Mouse (Mus musculus): ENCODE data around the gene Yy1. TPM values are rescaled to one million over a fixed set of nuclear protein-coding genes. Genes with fewer than 3 reads are reported as not detected.

The Yy1 gene
- total RNA-seq, 2 experiments from 2014 or later, result 52.3 to 61.4 TPM

- no peak for ATAC-seq (replicated peaks; ENCODE audit: low FRiP score, low TSS enrichment, poor library complexity, severe bottlenecking)
These were observed 26.5 kb upstream of the Yy1 start for GRCm38 (mm10) chr12:108766316-108766715.

- no peak for ATAC-seq (replicated peaks; ENCODE audit: low FRiP score, low TSS enrichment, poor library complexity, severe bottlenecking)
These were observed 25.9 kb upstream of the Yy1 start for GRCm38 (mm10) chr12:108766866-108767265.

- no peak for ATAC-seq (replicated peaks; ENCODE audit: low FRiP score, low TSS enrichment, poor library complexity, severe bottlenecking)
These were observed 24.4 kb upstream of the Yy1 start for GRCm38 (mm10) chr12:108768196-108768854.

- ATAC-seq (replicated peaks; ENCODE audit: low FRiP score, low TSS enrichment, poor library complexity, severe bottlenecking), result peak; percentile 98
These were observed 12.5 kb upstream of the Yy1 start for GRCm38 (mm10) chr12:108780108-108780877.

GRCm38 (mm10) chr12:108785161-108785560, 7.6 kb upstream of the Yy1 start:
- no peak for ATAC-seq (replicated peaks; ENCODE audit: low FRiP score, low TSS enrichment, poor library complexity, severe bottlenecking)

- ATAC-seq (replicated peaks; ENCODE audit: low FRiP score, low TSS enrichment, poor library complexity, severe bottlenecking), result no peak
These were observed 5.4 kb upstream of the Yy1 start for GRCm38 (mm10) chr12:108787329-108787728.

- ATAC-seq (replicated peaks; ENCODE audit: low FRiP score, low TSS enrichment, poor library complexity, severe bottlenecking), result peak; percentile 31
These were observed 624 bp upstream of the Yy1 start for GRCm38 (mm10) chr12:108792152-108792545.

GRCm38 (mm10) chr12:108793453-108793941, 724 bp downstream of the Yy1 start:
- no peak for ATAC-seq (replicated peaks; ENCODE audit: low FRiP score, low TSS enrichment, poor library complexity, severe bottlenecking)

- ATAC-seq (replicated peaks; ENCODE audit: low FRiP score, low TSS enrichment, poor library complexity, severe bottlenecking), result peak; percentile 31
These were observed 1.4 kb downstream of the Yy1 start for GRCm38 (mm10) chr12:108794078-108794711.

GRCm38 (mm10) chr12:108794979-108795537, 2.3 kb downstream of the Yy1 start:
- peak; percentile 50 for ATAC-seq (replicated peaks; ENCODE audit: low FRiP score, low TSS enrichment, poor library complexity, severe bottlenecking)

GRCm38 (mm10) chr12:108801613-108802012, 8.8 kb downstream of the Yy1 start:
- no peak for ATAC-seq (replicated peaks; ENCODE audit: low FRiP score, low TSS enrichment, poor library complexity, severe bottlenecking)

- ATAC-seq (replicated peaks; ENCODE audit: low FRiP score, low TSS enrichment, poor library complexity, severe bottlenecking), result no peak
These were observed 11.6 kb downstream of the Yy1 start for GRCm38 (mm10) chr12:108804388-108804787.

- no peak for ATAC-seq (replicated peaks; ENCODE audit: low FRiP score, low TSS enrichment, poor library complexity, severe bottlenecking)
These were observed 15.7 kb downstream of the Yy1 start for GRCm38 (mm10) chr12:108808465-108808864.

- ATAC-seq (replicated peaks; ENCODE audit: low FRiP score, low TSS enrichment, poor library complexity, severe bottlenecking), result peak; percentile 36
These were observed 17.0 kb downstream of the Yy1 start for GRCm38 (mm10) chr12:108809771-108810170.

GRCm38 (mm10) chr12:108810309-108810708, 17.5 kb downstream of the Yy1 start:
- peak; percentile 77 for ATAC-seq (replicated peaks; ENCODE audit: low FRiP score, low TSS enrichment, poor library complexity, severe bottlenecking)

- peak; percentile 46 for ATAC-seq (replicated peaks; ENCODE audit: low FRiP score, low TSS enrichment, poor library complexity, severe bottlenecking)
These were observed 18.4 kb downstream of the Yy1 start for GRCm38 (mm10) chr12:108811133-108811532.

- no peak for ATAC-seq (replicated peaks; ENCODE audit: low FRiP score, low TSS enrichment, poor library complexity, severe bottlenecking)
These were observed 19.7 kb downstream of the Yy1 start for GRCm38 (mm10) chr12:108812463-108812862.

GRCm38 (mm10) chr12:108814470-108814869, 21.7 kb downstream of the Yy1 start:
- no peak for ATAC-seq (replicated peaks; ENCODE audit: low FRiP score, low TSS enrichment, poor library complexity, severe bottlenecking)

- ATAC-seq (replicated peaks; ENCODE audit: low FRiP score, low TSS enrichment, poor library complexity, severe bottlenecking), result no peak
These were observed 23.8 kb downstream of the Yy1 start for GRCm38 (mm10) chr12:108816569-108816968.

- ATAC-seq (replicated peaks; ENCODE audit: low FRiP score, low TSS enrichment, poor library complexity, severe bottlenecking), result 0 out of 2 replicates have a peak, but pooled peaks have one; percentile 9
These were observed 27.7 kb downstream of the Yy1 start for GRCm38 (mm10) chr12:108820461-108820860.
